Mouse (Mus musculus) MEL (cell line): ENCODE data around the gene Pla1a.

Source experiments
- CTCF ChIP-seq, 3 experiments: IDR thresholded peaks in 2 of 3; conservative IDR thresholded peaks in 1 of 3; 2 replicates each; pipeline ENCODE4 v1.5.1; 2011 to 2012; ENCODE audit warnings: low read length in 3 of 3, low read depth in 2 of 3, mild to moderate bottlenecking in 2 of 3, improper control_type of control experiment in 1 of 3, inconsistent platforms in 1 of 3, mixed read lengths in 1 of 3, moderate library complexity in 1 of 3; ENCODE audit not compliant: control insufficient read depth in 1 of 3, insufficient read depth in 1 of 3, poor library complexity in 1 of 3, severe bottlenecking in 1 of 3
- MEF2A ChIP-seq: IDR thresholded peaks from 2 replicates; pipeline ENCODE4 v1.6.1; 2014; ENCODE audit warnings: low read depth, mild to moderate bottlenecking, inconsistent platforms, low read length, improper control_type of control experiment; ENCODE audit not compliant: poor library complexity, insufficient replicate concordance, severe bottlenecking; ENCODE audit errors: extremely low read depth
- RAD21 ChIP-seq: IDR thresholded peaks from 2 replicates; pipeline ENCODE4 v1.6.1; 2011; ENCODE audit warnings: mild to moderate bottlenecking, low read depth, low read length, improper control_type of control experiment
- TBP ChIP-seq: IDR thresholded peaks from 2 replicates; pipeline ENCODE4 v1.8.0; 2011; ENCODE audit warnings: low read depth, low read length, improper control_type of control experiment
- USF2 ChIP-seq, 2 experiments: IDR thresholded peaks; 2 replicates each; pipeline ENCODE4 v1.6.1; 2011 to 2012; ENCODE audit warnings: improper control_type of control experiment in 2 of 2, low read length in 2 of 2, borderline replicate concordance in 1 of 2, inconsistent platforms in 1 of 2, low read depth in 1 of 2, mild to moderate bottlenecking in 1 of 2; ENCODE audit not compliant: insufficient read depth in 1 of 2

- TF ChIP-seq RAD21 (no peak), CTCF (IDR thresholded peaks at IDR 0.05 in 2 of 3, conservative IDR thresholded peaks at IDR 0.05 in 1 of 3; ENCODE audit: control insufficient read depth in 1 of 3, insufficient read depth in 1 of 3, low read depth in 2 of 3, low read length in 3 of 3, poor library complexity in 1 of 3, severe bottlenecking in 1 of 3) (no peak), MEF2A (no peak), USF2 (IDR thresholded peaks at IDR 0.05; ENCODE audit: borderline replicate concordance in 1 of 2, insufficient read depth in 1 of 2, low read depth in 1 of 2, low read length in 2 of 2) (no peak), TBP (no peak)
Measured at GRCm38 (mm10) chr16:38350361-38350855, 82.5 kb downstream of the Pla1a start.
